Mouse (Mus musculus): ENCODE data around the gene Col12a1. TPM values are rescaled to one million over a fixed set of nuclear protein-coding genes. Genes with fewer than 3 reads are reported as not detected.

Col12a1 gene
- total RNA-seq, 2 experiments from 2014 or later: 7.1 to 8.3 TPM

GRCm38 (mm10) chr9:79608062-79608531 lies 110.5 kb downstream of the Col12a1 start:
- peak; percentile 26 to 27 for DNase-seq
- intact Hi-C loops (cut with DNase I): no loop called here

GRCm38 (mm10) chr9:79606122-79606521 lies 112.5 kb downstream of the Col12a1 start:
- intact Hi-C loops (cut with DNase I): no loop called here
- no peak for DNase-seq

- intact Hi-C loops (cut with DNase I): no loop called here
- DNase-seq: no peak
Observed at GRCm38 (mm10) chr9:79605722-79606121, 112.9 kb downstream of the Col12a1 start.

- intact Hi-C loops (cut with DNase I): no loop called here
- DNase-seq: no peak
Observed at GRCm38 (mm10) chr9:79604546-79604945, 114.1 kb downstream of the Col12a1 start.

GRCm38 (mm10) chr9:79603448-79603847 lies 115.2 kb downstream of the Col12a1 start:
- intact Hi-C loops (cut with DNase I): no loop called here
- DNase-seq: no peak

- intact Hi-C loops (cut with DNase I): no loop called here
Observed at GRCm38 (mm10) chr9:79600237-79600570, 118.4 kb downstream of the Col12a1 start.

GRCm38 (mm10) chr9:79599395-79600236 lies 119.0 kb downstream of the Col12a1 start:
- intact Hi-C loops (cut with DNase I): no loop called here
- DNase-seq: no peak

More at GRCm38 (mm10) chr9:79600237-79600570, 118.4 kb downstream of the Col12a1 start:
- no peak for DNase-seq

GRCm38 (mm10) chr9:79598578-79598977 lies 120.1 kb downstream of the Col12a1 start:
- intact Hi-C loops (cut with DNase I): no loop called here
- no peak for DNase-seq

- intact Hi-C loops (cut with DNase I): no loop called here
- no peak for DNase-seq
Observed at GRCm38 (mm10) chr9:79586415-79587195, 132.0 kb downstream of the Col12a1 start.

GRCm38 (mm10) chr9:79566838-79567237 lies 151.8 kb downstream of the Col12a1 start:
- no peak for DNase-seq
- intact Hi-C loops (cut with DNase I): no loop called here

- intact Hi-C loops (cut with DNase I): no loop called here
- no peak for DNase-seq
Observed at GRCm38 (mm10) chr9:79553297-79553696, 165.3 kb downstream of the Col12a1 start.

Other genes starting within 250 kb of the Col12a1 start
- gene Cox7a2, start 41.0 kb upstream of the Col12a1 start, total RNA-seq (2021): 1,000 to 10,000 TPM in 1 of 2 experiments, 100 to 1,000 TPM in 1; 975 to 1,016 TPM
- gene Tmem30a, start 74.7 kb upstream of the Col12a1 start, total RNA-seq (2021): 10 to 100 TPM; 69.8 to 73.4 TPM

Measured in heart, postnatal 10 days (tissue).